Mouse (Mus musculus): ENCODE data around the gene Tmem159. TPM values are rescaled to one million over a fixed set of nuclear protein-coding genes. Genes with fewer than 3 reads are reported as not detected.

The Tmem159 gene
- polyA plus RNA-seq, 1 experiment = 14.6 TPM

DNA sequence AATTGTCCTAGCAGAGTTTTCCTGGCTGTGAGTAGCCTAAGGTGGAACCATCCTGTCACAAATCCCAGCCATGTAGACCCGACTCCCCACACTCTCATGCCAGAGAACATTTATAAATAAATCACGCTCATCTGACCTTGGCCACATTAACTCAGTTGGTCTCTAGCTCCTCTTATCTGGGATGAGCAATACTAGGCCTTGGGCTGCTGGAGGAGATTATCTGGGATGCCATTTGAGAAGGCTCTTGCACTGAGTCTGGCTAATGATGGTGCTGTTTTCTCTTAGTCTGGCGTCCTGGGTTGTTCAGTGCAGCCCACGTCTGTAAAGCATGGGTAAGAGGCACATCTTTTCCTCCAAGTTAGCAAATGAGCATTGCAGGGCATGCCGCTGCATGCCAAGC, 7.5 kb downstream of the Tmem159 start:
- Histone ChIP-seq H3K27ac (replicated peaks; ENCODE audit: low read depth, low read length) (no peak overlapping the region), H3K4me3 (ENCODE audit: insufficient read depth, low read depth, low read length) (no peak overlapping the region), H3K4me1 (ENCODE audit: control insufficient read depth, insufficient read depth, insufficient read length, low read length) (no peaks in the 10 kb centered on the region)

DNA sequence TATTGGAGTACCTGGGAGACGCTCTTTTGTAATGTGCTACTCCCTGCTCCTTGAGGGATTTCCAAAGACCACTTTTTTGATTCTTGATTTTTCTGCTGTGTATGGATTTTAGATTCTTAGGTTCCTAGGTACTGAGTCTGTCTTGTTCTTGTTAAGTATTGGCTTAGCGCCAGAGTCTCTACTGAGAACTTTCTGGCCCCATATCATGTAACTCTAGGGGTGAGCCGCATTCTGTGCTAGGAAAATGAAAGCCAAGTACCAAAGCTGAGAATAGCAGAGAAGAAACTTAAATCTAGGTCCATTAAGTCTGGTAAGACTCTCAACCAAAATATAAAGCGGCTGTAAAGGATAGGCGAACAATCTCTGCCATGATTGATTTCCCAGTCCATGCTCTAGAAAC, 14.8 kb downstream of the Tmem159 start:
- H3K4me3 ChIP-seq (ENCODE audit: insufficient read depth, low read depth, low read length) = no peak overlapping the region
- H3K4me1 ChIP-seq (ENCODE audit: control insufficient read depth, insufficient read depth, insufficient read length, low read length) = no peaks in the 10 kb centered on the region

DNA sequence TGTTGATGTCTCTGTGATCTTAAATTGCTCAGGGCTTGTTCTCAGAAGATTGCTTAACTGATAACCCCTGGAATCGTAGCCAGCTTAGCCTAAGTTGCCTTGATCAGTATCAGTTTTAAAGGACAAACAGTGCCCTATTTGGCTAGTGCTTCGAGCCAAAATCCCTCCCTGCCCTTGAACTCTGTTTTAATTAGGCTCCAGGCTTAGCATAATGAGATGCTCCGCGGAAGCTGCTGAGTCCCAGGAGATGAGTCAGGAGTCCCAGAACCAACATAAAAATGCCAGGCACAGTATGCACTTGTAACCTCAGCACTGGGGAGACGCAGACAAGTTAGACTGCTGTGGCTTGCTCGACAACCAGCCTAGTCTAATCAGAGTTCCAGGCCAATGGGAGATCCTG, 15.4 kb downstream of the Tmem159 start:
- Histone ChIP-seq H3K4me1 (ENCODE audit: control insufficient read depth, insufficient read depth, insufficient read length, low read length) (no peaks in the 10 kb centered on the region), H3K27ac (replicated peaks; ENCODE audit: low read depth, low read length) (no peak overlapping the region), H3K4me3 (ENCODE audit: insufficient read depth, low read depth, low read length) (no peak overlapping the region)

More for the DNA sequence above, 14.8 kb downstream of the Tmem159 start:
- H3K27ac ChIP-seq (replicated peaks; ENCODE audit: low read depth, low read length) = no peak overlapping the region

DNA sequence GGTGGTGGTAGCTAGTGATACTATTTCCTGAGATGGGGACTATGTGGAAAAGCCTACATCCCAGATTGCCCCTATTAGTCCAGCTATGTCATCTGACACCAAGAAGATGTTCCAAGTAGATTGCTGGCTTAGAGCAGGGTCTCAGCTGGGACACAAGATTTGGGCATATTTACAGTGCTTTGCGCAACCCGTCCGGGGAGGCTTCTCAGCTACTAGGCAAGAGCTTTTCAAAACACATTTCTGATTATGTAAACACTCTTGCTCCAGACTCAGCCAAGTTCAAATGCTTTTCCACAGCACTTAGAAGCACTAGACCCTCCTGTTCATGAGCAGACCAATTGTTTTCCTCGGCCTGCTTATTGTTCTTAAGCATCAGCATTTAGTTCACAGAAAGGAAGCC, 21.6 kb downstream of the Tmem159 start:
- Histone ChIP-seq H3K27ac (replicated peaks; ENCODE audit: low read depth, low read length) (no peak overlapping the region), H3K4me3 (ENCODE audit: insufficient read depth, low read depth, low read length) (no peak overlapping the region), H3K4me1 (ENCODE audit: control insufficient read depth, insufficient read depth, insufficient read length, low read length) (0 out of 2 replicates have a peak, but pooled peaks cover 2% of the 10 kb centered on the region)

DNA sequence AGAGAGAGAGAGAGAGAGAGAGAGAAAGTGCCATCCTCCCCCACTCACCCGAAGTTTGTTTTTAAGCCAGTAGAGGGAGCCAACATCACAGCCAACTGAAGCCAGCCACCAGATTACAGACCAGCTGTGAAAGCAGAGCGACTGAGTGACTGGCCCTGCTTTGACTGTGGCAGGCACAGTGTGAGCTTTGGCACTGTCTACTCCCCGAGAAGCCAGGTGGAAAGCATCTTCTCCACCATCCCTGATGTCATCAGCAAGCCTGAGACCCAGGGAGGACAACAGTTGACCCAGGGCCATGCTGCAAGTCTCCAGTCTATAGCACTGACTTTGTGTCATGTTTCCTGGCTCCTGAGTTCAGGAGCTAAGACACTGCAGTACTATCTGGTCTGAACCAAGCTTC, 22.7 kb downstream of the Tmem159 start:
- Histone ChIP-seq H3K27ac (replicated peaks; ENCODE audit: low read depth, low read length) (no peak overlapping the region), H3K4me3 (ENCODE audit: insufficient read depth, low read depth, low read length) (no peak overlapping the region), H3K4me1 (ENCODE audit: control insufficient read depth, insufficient read depth, insufficient read length, low read length) (0 out of 2 replicates have a peak, but pooled peaks cover 2% of the 10 kb centered on the region)

DNA sequence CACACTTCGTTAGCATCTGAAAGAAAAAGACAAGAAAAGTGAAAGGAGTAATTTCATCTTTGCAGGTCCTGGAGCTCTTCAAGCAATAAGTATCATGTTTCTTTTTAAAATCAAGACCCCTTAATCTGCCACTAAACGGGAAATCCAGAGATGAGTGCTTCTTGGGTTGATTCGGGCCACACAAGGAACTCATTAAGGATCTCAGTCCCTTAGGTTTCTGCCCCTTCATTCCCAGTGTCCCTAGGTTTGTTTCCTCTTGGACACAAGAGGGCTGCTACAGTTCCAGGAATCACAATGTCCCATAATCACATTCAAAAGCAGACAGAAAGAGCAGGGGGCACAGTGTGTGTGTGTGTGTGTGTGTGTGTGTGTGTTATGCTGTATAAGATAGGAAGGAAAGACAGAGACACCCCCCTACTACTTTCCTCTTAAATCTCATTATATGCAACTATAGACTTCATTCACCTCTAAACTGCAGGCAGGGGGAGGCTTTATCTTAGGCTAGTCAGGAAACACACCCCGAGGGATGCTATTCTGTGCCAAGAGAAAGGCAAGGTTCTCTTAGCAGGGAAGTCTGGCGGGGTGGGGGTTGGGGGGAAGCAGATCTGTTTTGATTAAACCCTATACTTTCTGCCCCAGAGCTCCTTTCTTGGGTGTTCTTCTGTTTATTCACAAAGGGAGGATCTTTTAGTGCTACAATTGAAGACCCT, 25.0 kb downstream of the Tmem159 start:
- H3K27ac ChIP-seq (replicated peaks; ENCODE audit: low read depth, low read length) = no peak overlapping the region
- H3K4me3 ChIP-seq (ENCODE audit: insufficient read depth, low read depth, low read length) = no peak overlapping the region
- 0 out of 2 replicates have a peak, but pooled peaks cover 2% of the 10 kb centered on the region for H3K4me1 ChIP-seq (ENCODE audit: control insufficient read depth, insufficient read depth, insufficient read length, low read length)

DNA sequence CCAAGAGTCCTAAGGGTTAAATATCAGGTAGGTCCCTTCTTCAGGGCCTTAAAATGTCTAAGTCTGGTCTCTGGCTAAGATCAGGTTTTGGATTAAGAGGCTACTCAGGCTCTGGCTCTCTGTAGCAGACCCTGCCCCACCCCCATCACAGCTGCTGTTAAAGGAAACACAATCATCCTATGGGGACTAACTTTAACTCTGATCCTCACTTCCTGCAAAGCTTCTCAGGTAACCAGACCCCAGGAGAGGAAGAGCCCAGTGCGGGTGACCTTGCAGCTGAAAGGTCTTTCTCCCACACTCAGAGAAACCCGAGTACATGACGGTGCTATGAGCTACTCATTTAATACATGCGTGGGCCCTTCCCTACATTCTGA, 25.5 kb downstream of the Tmem159 start:
- H3K4me3 ChIP-seq (ENCODE audit: insufficient read depth, low read depth, low read length) = no peak overlapping the region
- H3K4me1 ChIP-seq (ENCODE audit: control insufficient read depth, insufficient read depth, insufficient read length, low read length) = 0 out of 2 replicates have a peak, but pooled peaks cover 2% of the 10 kb centered on the region
- H3K27ac ChIP-seq (replicated peaks; ENCODE audit: low read depth, low read length) = no peak overlapping the region

DNA sequence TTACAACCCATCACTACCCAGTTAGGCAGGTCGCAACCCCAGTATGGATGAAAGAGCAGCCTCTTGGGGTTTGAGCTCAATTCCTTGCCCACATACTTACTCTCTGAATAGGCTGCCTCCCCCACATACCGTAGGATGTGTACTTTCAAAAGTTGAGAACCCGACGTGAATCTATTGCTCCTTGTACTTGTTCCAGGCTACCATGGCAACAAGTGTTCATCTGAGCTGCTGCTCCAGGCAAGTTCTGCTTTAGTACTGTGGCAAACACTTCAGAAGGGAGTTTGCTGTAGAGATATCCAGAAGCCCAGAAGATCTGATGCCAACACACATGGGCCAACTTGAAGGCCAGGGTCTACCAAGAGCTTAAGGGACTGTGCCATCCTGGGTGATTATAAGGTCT, 26.8 kb downstream of the Tmem159 start:
- H3K4me3 ChIP-seq (ENCODE audit: insufficient read depth, low read depth, low read length) = no peak overlapping the region
- no peak overlapping the region for H3K27ac ChIP-seq (replicated peaks; ENCODE audit: low read depth, low read length)
- 0 out of 2 replicates have a peak, but pooled peaks cover 2% of the 10 kb centered on the region for H3K4me1 ChIP-seq (ENCODE audit: control insufficient read depth, insufficient read depth, insufficient read length, low read length)

DNA sequence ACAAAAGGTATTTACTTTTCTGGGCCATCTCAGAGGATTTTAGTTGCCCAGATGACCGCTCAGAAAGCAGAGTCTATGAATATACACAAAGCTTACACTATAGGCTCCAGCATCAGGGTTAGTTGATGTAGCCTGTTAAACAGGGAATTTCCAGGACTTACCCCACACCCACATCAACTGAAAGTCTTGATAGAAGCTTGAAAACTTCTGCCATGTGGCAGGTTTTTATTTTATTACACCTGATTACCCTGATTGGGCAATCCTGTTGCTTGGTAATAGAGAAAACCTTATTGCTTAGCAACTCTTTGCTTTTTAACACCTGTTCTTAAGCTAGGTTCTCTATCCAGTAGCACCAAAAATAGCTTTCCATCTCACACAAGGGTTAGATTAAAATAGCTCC, 40.6 kb downstream of the Tmem159 start:
- Histone ChIP-seq H3K27ac (replicated peaks; ENCODE audit: low read depth, low read length) (no peak overlapping the region), H3K4me3 (ENCODE audit: insufficient read depth, low read depth, low read length) (no peak overlapping the region), H3K4me1 (ENCODE audit: control insufficient read depth, insufficient read depth, insufficient read length, low read length) (no peaks in the 10 kb centered on the region)

DNA sequence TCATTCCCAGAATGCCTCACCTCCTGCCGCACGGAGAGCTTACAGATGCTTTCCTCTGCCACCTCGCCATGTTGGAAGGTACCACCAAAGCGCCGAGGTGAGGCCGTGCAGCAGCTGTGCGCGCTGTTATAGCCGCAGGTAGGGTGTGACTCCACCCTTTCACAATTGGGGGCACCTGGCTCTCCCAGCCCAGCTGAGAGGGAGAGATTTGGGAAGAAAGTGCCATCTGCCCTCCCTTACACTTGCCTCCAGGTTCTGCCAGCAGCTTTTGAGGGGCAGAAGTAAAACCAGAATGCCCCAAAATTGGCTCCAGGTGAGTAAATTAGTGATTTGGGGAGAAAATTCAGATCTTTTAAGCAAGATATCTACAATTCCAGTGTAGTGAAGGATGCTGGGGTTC, 43.0 kb downstream of the Tmem159 start, which contains the start of gene Zp2:
Zp2 (minus strand) TSS at position 101 of the 400 bp plus-strand sequence.
- no peaks in the 10 kb centered on the region; the same call in 1 of the 2 replicates for H3K4me1 ChIP-seq (ENCODE audit: control insufficient read depth, insufficient read depth, insufficient read length, low read length)
- H3K4me3 ChIP-seq (ENCODE audit: insufficient read depth, low read depth, low read length) = no peak within 1 kb of the TSS
- H3K27ac ChIP-seq (replicated peaks; ENCODE audit: low read depth, low read length) = no peak within 1 kb of the TSS

DNA sequence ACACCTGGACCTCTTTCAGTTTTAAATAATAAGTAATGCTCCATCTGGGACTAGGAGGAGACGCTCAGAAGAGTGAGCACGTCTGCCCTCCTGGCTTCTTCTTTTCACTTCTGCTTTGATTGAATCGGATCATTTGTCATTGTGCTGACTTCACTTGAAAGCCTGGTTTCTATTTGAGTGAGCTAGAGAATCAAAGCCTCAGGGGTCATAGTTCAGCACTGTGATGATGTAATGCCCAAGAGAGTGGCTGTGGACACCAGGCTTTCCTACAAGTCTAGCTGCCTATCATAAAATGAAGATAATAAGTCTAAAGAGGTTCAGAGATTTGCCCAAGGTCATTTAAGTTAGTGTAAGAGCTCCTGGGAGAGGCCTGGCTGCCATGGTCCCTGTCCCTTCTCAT, 48.1 kb downstream of the Tmem159 start:
- 0 out of 2 replicates have a peak overlapping the region, but pooled peaks have one; percentile 11 for H3K27ac ChIP-seq (replicated peaks; ENCODE audit: low read depth, low read length)
- H3K4me1 ChIP-seq (ENCODE audit: control insufficient read depth, insufficient read depth, insufficient read length, low read length) = no peaks in the 10 kb centered on the region; the same call in 1 of the 2 replicates
- no peak overlapping the region for H3K4me3 ChIP-seq (ENCODE audit: insufficient read depth, low read depth, low read length)

DNA sequence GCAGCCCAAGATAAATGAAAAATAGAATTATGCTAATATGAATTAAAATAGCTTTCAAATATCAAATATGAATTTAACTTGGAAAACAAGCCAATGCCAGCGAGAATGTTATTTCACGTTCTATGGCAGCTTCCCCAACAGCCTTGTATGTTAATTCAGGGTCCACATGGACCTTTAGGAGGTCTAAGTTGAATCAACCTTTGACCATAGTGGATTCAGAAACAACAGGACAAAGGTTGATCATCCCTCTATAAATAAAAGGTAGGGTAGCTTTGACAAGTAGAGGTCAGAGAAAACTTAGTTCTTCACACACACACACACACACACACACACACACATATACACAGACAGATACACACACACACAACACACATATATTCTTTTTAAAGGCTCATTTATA, 48.7 kb downstream of the Tmem159 start:
- no peak overlapping the region for H3K4me3 ChIP-seq (ENCODE audit: insufficient read depth, low read depth, low read length)
- no peak overlapping the region for H3K27ac ChIP-seq (replicated peaks; ENCODE audit: low read depth, low read length)

DNA sequence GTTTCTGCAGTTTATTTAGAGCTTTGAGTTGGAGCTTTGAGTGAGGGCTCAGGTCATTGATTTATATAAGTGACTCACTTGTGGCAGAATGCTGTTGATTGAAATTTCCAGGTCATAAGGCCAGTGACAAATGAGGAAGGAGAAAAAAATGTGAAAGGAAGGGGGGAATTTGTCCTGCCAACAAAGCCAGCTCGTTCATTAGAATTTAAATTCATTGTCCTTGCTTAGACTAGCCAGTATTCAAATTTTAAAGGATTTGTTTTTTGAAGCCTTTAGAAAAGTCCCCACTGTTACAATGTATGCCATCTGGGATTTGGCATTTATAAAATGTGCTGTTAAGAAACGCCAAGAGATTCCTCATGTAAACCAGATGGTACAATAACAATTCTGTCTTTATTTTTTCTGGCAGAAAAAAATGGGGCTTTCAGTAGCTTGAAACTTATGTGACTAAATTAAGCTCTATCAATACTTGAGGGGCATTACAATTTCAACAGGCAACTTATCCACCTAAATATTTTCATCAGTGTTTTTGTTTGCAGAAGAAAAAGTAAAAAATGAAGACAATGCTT, 54.8 kb downstream of the Tmem159 start:
- no peaks in the 10 kb centered on the region for H3K4me1 ChIP-seq (ENCODE audit: control insufficient read depth, insufficient read depth, insufficient read length, low read length)
- no peak overlapping the region for H3K4me3 ChIP-seq (ENCODE audit: insufficient read depth, low read depth, low read length)
- H3K27ac ChIP-seq (replicated peaks; ENCODE audit: low read depth, low read length) = no peak overlapping the region

More for the DNA sequence above, 48.7 kb downstream of the Tmem159 start:
- H3K4me1 ChIP-seq (ENCODE audit: control insufficient read depth, insufficient read depth, insufficient read length, low read length) = no peaks in the 10 kb centered on the region; the same call in 1 of the 2 replicates

DNA sequence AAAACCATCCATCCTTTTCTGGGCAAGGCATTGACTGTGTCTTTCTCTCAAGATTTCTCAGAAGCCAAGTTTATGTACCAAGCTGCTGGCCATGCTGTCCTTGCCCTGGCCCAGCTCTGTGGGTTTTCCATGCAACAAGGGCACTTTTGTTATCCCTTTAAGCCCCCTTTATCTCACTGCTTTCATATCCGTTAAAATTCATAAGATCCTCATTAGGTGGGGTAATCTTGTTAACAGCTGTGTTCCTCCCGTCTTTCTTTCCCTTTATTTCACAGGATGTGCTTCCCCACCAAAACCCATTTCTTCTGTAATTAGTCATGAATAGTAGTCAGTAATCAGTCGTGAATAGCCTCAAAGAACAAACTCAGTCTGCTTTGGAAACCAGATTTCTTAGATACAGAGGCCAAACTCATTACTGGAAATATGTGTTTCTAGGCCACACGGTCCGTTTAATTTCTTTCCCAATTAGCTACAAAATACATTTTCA, 55.5 kb downstream of the Tmem159 start:
- no peaks in the 10 kb centered on the region for H3K4me1 ChIP-seq (ENCODE audit: control insufficient read depth, insufficient read depth, insufficient read length, low read length)
- no peak overlapping the region for H3K4me3 ChIP-seq (ENCODE audit: insufficient read depth, low read depth, low read length)
- H3K27ac ChIP-seq (replicated peaks; ENCODE audit: low read depth, low read length) = no peak overlapping the region

DNA sequence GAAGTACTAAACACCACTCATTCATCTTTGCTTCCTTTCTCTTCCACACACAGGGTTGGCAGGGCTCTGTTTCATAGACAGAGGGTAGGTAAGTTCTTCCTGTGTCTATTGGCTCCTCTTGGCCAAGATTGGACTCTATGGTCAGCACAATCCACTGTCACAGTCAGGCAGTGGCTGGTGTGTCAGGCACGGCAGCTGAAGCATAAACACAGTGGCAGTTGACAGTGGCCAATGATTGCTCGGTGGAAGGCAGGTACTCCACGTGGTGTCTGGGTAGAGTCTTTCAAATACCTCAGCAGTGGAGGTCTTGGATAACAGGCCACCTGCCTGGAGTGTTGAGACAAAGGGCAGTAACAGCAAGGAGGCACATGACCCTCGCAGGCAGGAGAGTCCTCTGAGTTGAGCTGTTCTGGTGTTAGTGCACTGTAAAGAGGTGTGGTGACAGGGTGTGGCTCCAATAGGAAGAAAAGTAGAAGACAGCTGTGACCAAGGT, 56.0 kb downstream of the Tmem159 start:
- no peak overlapping the region for H3K4me3 ChIP-seq (ENCODE audit: insufficient read depth, low read depth, low read length)
- no peak overlapping the region for H3K27ac ChIP-seq (replicated peaks; ENCODE audit: low read depth, low read length)
- no peaks in the 10 kb centered on the region for H3K4me1 ChIP-seq (ENCODE audit: control insufficient read depth, insufficient read depth, insufficient read length, low read length)

Measured in brown adipose tissue, adult 24 weeks (tissue).